Mouse (Mus musculus): ENCODE data around the gene Htra2.

GRCm38 (mm10) chr6:83101688-83102556 is 46.8 kb upstream of the Htra2 start:
- TF ChIP-seq CTCF (IDR thresholded peaks at IDR 0.05; ENCODE audit: insufficient read depth, low read length) (no peak), POLR2A (IDR thresholded peaks at IDR 0.05; ENCODE audit: borderline replicate concordance, extremely low read depth, low read depth, low read length) (no peak)
